Mouse (Mus musculus): Measurements from ENCODE around the gene Dhrs4.

Dhrs4 gene

GRCm38 (mm10) chr14:55478651-55479599 is at the start of gene Dhrs4:
Gene Dhrs4, plus strand, starts transcription at chr14:55478758.
- DNase-seq (ENCODE audit: low read depth, low spot score): peak; percentile 79

DNA sequence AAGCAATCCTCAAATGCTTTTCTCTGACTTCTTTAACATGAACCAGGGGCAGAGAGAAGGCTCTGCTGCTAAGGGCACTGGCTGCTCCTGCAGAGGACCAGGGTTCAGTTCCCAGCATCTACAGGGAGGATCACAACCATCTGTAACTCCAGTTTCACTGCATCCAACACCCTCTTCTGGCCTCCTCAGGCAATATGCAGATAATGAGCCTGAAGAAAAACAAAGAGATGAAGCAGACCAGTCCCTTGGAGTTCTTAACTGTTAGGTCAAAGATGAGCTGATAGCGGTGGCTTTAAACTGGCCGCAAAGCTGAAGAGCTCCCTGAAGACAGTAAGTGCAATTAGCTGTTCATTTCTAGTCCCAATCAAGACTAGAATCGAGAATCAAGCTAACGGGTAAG is 48.3 kb upstream of the Dhrs4 start:
- DNase-seq (ENCODE audit: low read depth, low spot score): no peak

GRCm38 (mm10) chr14:55433052-55433451 is 45.5 kb upstream of the Dhrs4 start:
- DNase-seq (ENCODE audit: low read depth, low spot score): no peak

GRCm38 (mm10) chr14:55434825-55435224 is 43.7 kb upstream of the Dhrs4 start:
- no peak for DNase-seq (ENCODE audit: low read depth, low spot score)

GRCm38 (mm10) chr14:55437118-55437517 is 41.4 kb upstream of the Dhrs4 start:
- DNase-seq (ENCODE audit: low read depth, low spot score): no peak

DNA sequence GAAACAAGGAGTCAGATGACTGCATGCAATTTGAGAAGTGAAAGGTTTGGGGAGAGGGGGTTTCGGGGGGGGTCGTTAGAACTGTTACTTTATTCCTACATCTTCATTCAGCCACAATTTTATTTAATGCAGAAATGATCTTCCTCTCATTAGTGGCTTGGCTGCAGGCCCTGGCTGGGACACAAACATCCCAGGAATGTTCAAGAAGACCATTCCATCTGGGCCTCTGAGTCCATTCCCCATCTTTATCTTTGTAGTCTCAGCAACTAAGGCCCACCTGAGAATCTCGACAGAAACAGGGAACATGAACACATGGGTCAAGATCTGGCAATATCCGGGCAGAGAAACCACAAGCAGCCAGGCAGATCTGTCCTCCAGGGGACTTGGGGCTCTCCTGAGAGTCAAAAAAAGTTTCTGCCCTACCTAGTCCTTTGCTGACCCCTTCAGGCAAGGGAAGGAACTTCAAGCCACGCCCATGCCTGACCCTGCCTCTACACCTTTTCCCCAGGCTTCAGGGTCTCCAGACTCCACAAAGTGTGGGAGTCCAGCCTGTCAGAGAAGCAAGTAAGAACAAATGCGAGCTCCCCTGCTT is 40.3 kb upstream of the Dhrs4 start:
- DNase-seq (ENCODE audit: low read depth, low spot score): peak; percentile 56

DNA sequence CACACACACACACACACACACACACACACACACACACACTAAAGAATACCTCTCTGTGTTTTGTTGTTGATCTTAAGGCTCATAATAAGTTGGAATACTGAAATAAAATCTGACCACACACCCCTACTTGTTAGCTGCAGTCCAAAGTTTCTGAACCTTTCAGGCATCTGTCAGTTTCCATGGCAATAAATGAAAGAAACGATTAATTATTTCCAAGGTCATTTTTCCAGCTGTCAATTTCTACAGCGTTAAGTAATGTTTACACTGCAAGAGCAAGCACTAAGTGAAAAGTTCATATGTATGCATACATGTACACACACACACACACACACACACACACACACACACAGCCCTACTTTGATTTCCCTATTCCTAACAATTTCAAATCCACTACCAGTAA is 20.9 kb upstream of the Dhrs4 start:
- DNase-seq (ENCODE audit: low read depth, low spot score): no peak

DNA sequence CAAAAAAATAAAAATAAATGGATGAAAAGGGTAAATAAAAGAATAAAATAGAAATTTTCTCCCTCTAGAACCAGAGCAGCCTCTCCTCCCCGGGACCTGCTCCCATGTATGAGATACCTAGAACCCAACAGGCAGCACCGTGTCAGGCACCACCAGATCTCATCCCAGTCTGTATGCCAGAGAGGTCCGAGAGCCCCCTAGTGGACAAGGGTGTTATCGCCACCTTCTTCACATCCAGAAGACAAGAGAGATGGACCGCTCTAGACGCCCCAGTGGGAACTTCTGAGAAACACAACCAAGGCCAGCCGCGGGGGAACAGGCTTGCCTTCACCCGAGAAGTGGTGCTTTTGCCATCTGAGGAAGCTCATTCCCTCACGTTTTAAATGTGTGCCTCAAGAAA is 20.3 kb upstream of the Dhrs4 start:
- peak; percentile 53 for DNase-seq (ENCODE audit: low read depth, low spot score)

- no peak for DNase-seq (ENCODE audit: low read depth, low spot score)
Measured at GRCm38 (mm10) chr14:55458761-55459160, 19.8 kb upstream of the Dhrs4 start.

GRCm38 (mm10) chr14:55459796-55460195 is 18.8 kb upstream of the Dhrs4 start:
- no peak for DNase-seq (ENCODE audit: low read depth, low spot score)

- no peak for DNase-seq (ENCODE audit: low read depth, low spot score)
Measured at GRCm38 (mm10) chr14:55460297-55460696, 18.3 kb upstream of the Dhrs4 start.

DNA sequence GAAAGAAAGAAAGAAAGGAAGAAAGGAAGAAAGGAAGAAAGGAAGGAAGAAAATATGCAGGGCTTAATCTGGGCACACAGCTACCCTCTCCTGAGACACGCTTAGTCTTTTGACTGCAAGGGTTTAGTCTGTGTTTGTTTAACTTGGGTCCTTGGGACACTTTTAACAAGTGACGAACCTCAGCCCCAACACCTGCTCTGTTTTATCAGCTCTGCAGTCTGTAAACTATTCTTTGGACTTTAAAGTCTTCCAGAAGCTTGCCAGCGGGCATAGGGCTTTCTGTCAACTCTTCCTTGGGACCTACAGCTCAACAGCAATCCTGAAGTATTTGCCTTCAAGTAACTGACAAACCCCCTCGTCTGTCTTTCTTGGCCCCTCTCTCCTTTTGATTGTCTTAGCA is 16.8 kb upstream of the Dhrs4 start:
- DNase-seq (ENCODE audit: low read depth, low spot score): no peak

GRCm38 (mm10) chr14:55466481-55466880 is 12.1 kb upstream of the Dhrs4 start:
- DNase-seq (ENCODE audit: low read depth, low spot score): no peak

GRCm38 (mm10) chr14:55467108-55467507 is 11.4 kb upstream of the Dhrs4 start:
- DNase-seq (ENCODE audit: low read depth, low spot score): no peak

DNA sequence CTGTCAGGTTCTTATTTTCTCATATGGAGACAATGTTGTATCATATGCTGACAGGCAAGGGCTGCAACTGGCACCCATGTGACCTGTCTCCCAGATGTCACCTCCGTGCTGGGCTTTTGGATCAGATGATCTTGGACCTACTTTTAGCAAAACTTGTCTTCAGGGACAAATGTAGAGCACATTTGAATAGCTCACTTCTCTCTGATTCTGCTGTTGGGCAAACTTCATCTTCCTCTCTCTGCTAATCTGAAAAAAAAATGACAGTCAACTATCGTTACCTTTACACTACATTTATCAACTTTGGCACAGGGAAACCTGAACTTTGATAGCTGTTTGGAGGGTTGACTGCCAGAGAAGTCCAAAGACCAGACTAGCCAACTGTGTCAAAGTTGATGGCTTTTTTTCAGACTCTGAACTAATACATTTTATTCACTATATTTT is 10.2 kb upstream of the Dhrs4 start:
- DNase-seq (ENCODE audit: low read depth, low spot score): no peak

DNA sequence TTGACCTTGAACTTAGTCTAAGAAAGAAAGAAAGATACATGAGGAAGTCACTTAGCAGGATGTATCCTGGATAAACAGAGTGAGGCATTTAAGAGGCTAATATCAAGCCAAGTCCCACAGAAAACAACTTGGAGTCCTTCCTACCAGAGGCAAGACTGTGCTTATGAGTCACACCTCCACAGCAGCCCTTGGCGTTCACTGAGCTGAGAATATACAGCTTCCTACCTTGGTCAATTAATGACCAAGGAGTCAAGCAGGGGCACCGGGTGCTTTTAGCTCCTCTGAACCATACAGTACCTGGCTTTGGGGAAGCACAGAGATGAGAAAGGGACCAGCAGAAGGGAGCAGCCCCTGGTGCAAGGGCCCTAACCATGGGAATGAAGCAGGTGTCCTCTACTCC is 9.5 kb upstream of the Dhrs4 start:
- no peak for DNase-seq (ENCODE audit: low read depth, low spot score)

DNA sequence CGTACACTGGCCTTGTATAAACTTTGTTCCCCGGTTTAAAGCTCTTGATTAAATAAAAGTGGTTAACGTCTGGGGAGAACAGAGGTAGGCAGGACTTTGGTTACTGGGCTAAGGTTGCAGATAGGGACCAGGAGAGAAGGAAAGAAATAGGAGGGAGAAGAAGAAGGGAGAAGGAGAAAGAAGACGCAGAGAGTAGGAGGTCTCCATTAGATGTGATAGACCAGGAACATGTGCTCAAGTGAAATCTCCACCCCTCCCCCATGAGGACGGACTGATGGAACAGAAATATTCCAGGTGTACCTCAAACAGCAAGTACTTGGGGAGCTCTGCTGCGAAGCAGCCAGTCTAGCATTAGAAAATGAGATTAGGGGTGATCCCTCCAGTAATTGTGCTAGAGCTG is 8.7 kb upstream of the Dhrs4 start:
- DNase-seq (ENCODE audit: low read depth, low spot score): no peak

DNA sequence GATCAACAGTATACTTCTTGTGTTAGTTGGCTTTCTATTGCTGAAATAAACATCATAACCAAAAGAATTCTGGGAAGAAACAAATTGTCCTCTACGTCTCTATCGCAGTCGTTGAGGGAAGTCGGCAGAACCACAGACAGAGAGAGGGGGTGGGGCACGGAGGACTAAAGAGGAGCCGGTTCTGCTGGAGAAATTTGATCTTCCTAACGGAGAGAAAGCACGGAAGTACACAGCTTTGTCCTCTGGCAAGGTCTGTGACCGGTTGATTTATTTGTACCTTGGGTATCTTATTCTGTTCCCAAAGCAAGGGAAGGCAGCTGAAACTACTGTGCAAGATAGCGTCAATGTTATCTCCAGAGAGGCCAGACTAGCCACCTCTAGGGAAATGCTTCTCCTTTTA is 7.8 kb upstream of the Dhrs4 start:
- no peak for DNase-seq (ENCODE audit: low read depth, low spot score)

DNA sequence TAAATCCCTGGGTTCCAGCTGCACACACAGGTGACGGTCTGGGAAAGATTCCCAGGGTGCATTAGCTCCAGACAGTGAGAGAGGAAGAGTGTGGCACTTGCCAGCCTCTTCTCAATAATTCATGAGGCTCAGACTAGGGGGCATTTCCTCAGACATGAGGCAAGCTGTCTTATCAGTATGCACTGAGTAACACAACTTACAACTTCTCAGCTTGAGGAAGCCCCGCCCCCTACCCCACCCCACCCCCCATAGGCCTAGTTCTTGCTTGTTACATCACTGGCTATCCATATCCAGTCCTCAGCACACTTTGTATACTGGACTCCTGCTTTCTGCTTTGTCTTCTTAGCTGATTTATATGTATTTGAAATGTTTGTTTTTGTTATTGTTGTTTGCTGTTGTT is 2.9 kb upstream of the Dhrs4 start:
- DNase-seq (ENCODE audit: low read depth, low spot score): no peak

- no peak for DNase-seq (ENCODE audit: low read depth, low spot score)
Measured at GRCm38 (mm10) chr14:55477421-55477820, 1.1 kb upstream of the Dhrs4 start.

DNA sequence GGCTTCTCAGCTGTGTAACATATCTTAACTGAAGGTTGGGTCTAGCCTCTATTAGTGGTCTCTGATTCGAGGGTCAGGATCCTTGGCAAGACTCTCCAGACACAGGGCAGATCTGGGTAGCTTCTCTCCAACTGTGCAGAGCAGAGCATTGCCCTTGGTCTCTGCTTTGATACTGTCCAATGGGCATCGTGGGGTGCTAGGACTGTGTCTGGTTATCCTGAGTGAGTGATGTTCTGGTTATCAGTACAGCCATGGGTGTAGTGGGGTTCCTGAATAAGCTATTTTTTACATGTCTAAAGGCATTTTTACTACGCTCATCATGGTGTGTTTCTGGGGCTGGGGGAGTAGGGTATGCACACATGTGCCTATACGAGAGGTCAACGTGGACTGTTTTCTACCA is 729 bp upstream of the Dhrs4 start:
- no peak for DNase-seq (ENCODE audit: low read depth, low spot score)

- no peak for DNase-seq (ENCODE audit: low read depth, low spot score)
Measured at GRCm38 (mm10) chr14:55479629-55480028, 1.1 kb downstream of the Dhrs4 start.

GRCm38 (mm10) chr14:55484430-55485085 is 6.0 kb downstream of the Dhrs4 start:
- DNase-seq (ENCODE audit: low read depth, low spot score): no peak
